ENCODE assay signal across 16 mouse cellular contexts in the genomic region with DNA sequence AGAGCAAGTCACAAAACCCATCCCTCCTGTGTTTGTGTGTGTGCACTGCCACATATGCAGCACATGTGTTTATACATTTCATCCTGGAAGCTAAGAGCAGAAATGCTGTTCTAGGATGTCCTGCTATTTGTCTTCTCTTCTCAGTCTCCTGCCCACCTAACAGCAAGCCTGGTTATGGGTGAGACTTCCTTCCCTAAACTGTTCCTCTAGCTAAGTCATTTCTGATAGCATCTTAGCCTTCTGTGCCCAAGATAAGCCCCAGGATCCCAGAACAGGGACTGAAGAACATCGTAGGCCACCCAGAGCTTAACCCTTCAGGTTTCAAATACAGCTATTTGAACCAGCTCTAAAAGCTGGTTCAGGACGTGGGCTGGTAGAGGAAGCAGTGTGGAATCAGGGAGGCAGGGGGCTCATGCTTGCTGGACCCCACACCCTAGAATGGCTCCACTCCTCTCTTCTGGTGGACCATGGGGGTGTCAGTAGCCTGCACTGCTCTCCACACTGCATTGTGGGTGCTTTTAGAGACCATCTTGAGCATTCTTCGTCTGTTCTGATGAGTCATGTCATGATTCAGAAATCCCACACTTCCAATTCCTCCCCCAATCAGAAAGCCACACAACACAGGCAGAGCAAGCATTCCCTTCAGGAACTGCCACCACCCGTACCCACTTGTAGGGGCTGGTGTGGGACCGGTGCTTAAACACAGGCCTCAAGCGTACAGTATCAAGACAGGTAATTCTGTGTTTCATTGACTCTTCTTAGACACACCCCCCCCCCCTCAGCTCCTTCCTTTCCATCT. TPM values are rescaled to one million over a fixed set of nuclear protein-coding genes. Genes with fewer than 3 reads are reported as not detected.
DNase-seq lines count a peak whose midpoint lies in the region; ATAC-seq and TF ChIP-seq lines count a peak whose summit lies in the region.
"Had no signal": no experiment of that assay in that cellular context is flagged by ENCODE, and none has a peak within 500 bp of the region (broad histone marks: within the 10 kb centered on the region; RNA-seq: fewer than 3 reads in every experiment).

No protein-coding gene starts in this region.

- H3K27me3 ChIP-seq in kidney, embryonic 15.5 days = no peaks in the 10 kb centered on the region
- no peaks in the 10 kb centered on the region for H3K27me3 ChIP-seq in forebrain, embryonic 11.5 days (ENCODE audit: control insufficient read depth, insufficient read depth, low read length)
- H3K27me3 ChIP-seq: hindbrain, embryonic 15.5 days; limb, embryonic 12.5 days; neural tube, embryonic 13.5 days had no signal

- H3K27ac ChIP-seq in kidney, embryonic 15.5 days = peak overlapping the region; percentile 27; the same call in 1 of the 2 replicates
- H3K27ac ChIP-seq in cortical plate, adult 2 months (ENCODE audit: insufficient read depth, low read length) = peak overlapping the region; percentile 89
- no peak overlapping the region for H3K27ac ChIP-seq in forebrain, embryonic 11.5 days (ENCODE audit: low read depth, low read length)
- H3K27ac ChIP-seq: limb, embryonic 12.5 days; macrophage; neural tube, embryonic 13.5 days had no signal

- H3K4me1 ChIP-seq in kidney, embryonic 15.5 days = peaks cover 39% of the 10 kb centered on the region
- peaks cover 7% of the 10 kb centered on the region for H3K4me1 ChIP-seq in cortical plate, adult 2 months (ENCODE audit: control insufficient read depth, insufficient read depth, low read length)
- peaks cover 7% of the 10 kb centered on the region; the same call in 1 of the 2 replicates for H3K4me1 ChIP-seq in forebrain, embryonic 11.5 days (replicated peaks; ENCODE audit: control insufficient read depth, insufficient read depth, low read length)

- 82% methylated on average over 6 of the region's 6 CpGs for WGBS in kidney, embryonic 15.5 days
- 87% methylated on average over 6 of the region's 6 CpGs for WGBS in forebrain, embryonic 11.5 days

- ATAC-seq in kidney, embryonic 15.5 days (replicated peaks; ENCODE audit: low FRiP score) = no peak
- no peak for ATAC-seq in forebrain, embryonic 11.5 days (replicated peaks; ENCODE audit: low FRiP score)
- ATAC-seq: liver, postnatal 0 days; midbrain, embryonic 16.5 days had no signal

- no peak for TF ChIP-seq CTCF in cortical plate, adult 2 months (IDR thresholded peaks at IDR 0.05; ENCODE audit: extremely low read depth, insufficient read depth, low read length)

- H3K9ac ChIP-seq in kidney, embryonic 15.5 days = no peak overlapping the region
- H3K9ac ChIP-seq in forebrain, embryonic 11.5 days (ENCODE audit: low read length) = no peak overlapping the region; the same call in 1 of the 2 replicates
- H3K9ac ChIP-seq: hindbrain, embryonic 15.5 days; limb, embryonic 12.5 days; liver, postnatal 0 days; neural tube, embryonic 13.5 days had no signal

- peaks cover 29% of the 10 kb centered on the region for H3K36me3 ChIP-seq in kidney, embryonic 15.5 days
- H3K36me3 ChIP-seq in forebrain, embryonic 11.5 days (ENCODE audit: control insufficient read depth, insufficient read depth, low read length) = no peaks in the 10 kb centered on the region

- no peak overlapping the region for H3K4me3 ChIP-seq in kidney, embryonic 15.5 days (replicated peaks)
- no peak overlapping the region for H3K4me3 ChIP-seq in cortical plate, adult 2 months (ENCODE audit: insufficient read depth, low read length)
- no peak overlapping the region for H3K4me3 ChIP-seq in forebrain, embryonic 11.5 days (ENCODE audit: low read depth, low read length)
- H3K4me3 ChIP-seq: hindbrain, embryonic 15.5 days; limb, embryonic 12.5 days; neural tube, embryonic 13.5 days had no signal

- no peak overlapping the region for H3K4me2 ChIP-seq in kidney, embryonic 15.5 days
- H3K4me2 ChIP-seq in forebrain, embryonic 11.5 days (ENCODE audit: low read depth, low read length, severe bottlenecking) = no peak overlapping the region
- H3K4me2 ChIP-seq: hindbrain, embryonic 15.5 days; limb, embryonic 12.5 days; neural tube, embryonic 13.5 days had no signal

- TF ChIP-seq POLR2A in cortical plate, adult 2 months (IDR thresholded peaks at IDR 0.05; ENCODE audit: extremely low read depth, insufficient read depth, low read length) = no peak

- DNase-seq in kidney, postnatal 10 days = no peak
- peak; percentile 56 to 63 for DNase-seq in right cerebral cortex, adult 2 months (ENCODE audit: low spot score in 2 of 2)
- no peak for DNase-seq in right cerebral cortex, postnatal 36 days (ENCODE audit: low spot score in 2 of 2)
- no peak for DNase-seq in forebrain, embryonic 11.5 days (ENCODE audit: low spot score)
- no peak for DNase-seq in kidney, postnatal 36 days
- DNase-seq: cerebellum, adult 2 months; heart, postnatal 14 days; liver, postnatal 0 days; right cerebral cortex, postnatal 14 days had no signal

- H3K9me3 ChIP-seq in kidney, embryonic 15.5 days (replicated peaks) = no peaks in the 10 kb centered on the region
- H3K9me3 ChIP-seq in forebrain, embryonic 11.5 days (ENCODE audit: control insufficient read depth, low read length) = no peaks in the 10 kb centered on the region
- H3K9me3 ChIP-seq: hindbrain, embryonic 15.5 days; limb, embryonic 12.5 days; neural tube, embryonic 13.5 days had no signal

RNA-seq across cellular contexts. Expression of gene Sfxn3, which starts 7.8 kb away (rescaled TPM):
- 20.2 and 24.4 TPM in 2 replicates for polyA plus RNA-seq in kidney, embryonic 15.5 days (2015; fragmentation: Nextera tagmentation; extraction: Ambion mirVana)
- 113 and 119 TPM in 2 replicates for polyA plus RNA-seq in cortical plate, adult 2 months (2012; rRNA removed)
- polyA plus RNA-seq in forebrain, embryonic 11.5 days (2014; fragmentation: Nextera tagmentation; extraction: Ambion mirVana) = 15.4 and 18.7 TPM in 2 replicates

RNA-seq across cellular contexts. Expression of gene Pdzd7, which starts 9.6 kb away (rescaled TPM):
- 0.78 and 1.1 TPM in 2 replicates for polyA plus RNA-seq in kidney, embryonic 15.5 days (2015; fragmentation: Nextera tagmentation; extraction: Ambion mirVana)
- polyA plus RNA-seq in cortical plate, adult 2 months (2012; rRNA removed) = 7.5 and 8.8 TPM in 2 replicates
- polyA plus RNA-seq in forebrain, embryonic 11.5 days (2014; fragmentation: Nextera tagmentation; extraction: Ambion mirVana) = 0.61 and 0.63 TPM in 2 replicates
- polyA plus RNA-seq: liver, postnatal 0 days; macrophage had no signal

RNA-seq across cellular contexts. Expression of gene Kazald1, which starts 19.9 kb away (rescaled TPM):
- polyA plus RNA-seq in kidney, embryonic 15.5 days (2015; fragmentation: Nextera tagmentation; extraction: Ambion mirVana) = 13.3 and 20.2 TPM in 2 replicates
- polyA plus RNA-seq in cortical plate, adult 2 months (2012; rRNA removed) = 6.8 and 9.1 TPM in 2 replicates
- 0.20 and 0.31 TPM in 2 replicates for polyA plus RNA-seq in forebrain, embryonic 11.5 days (2014; fragmentation: Nextera tagmentation; extraction: Ambion mirVana)

RNA-seq across cellular contexts. Expression of gene Lzts2, which starts 40.9 kb away (rescaled TPM):
- polyA plus RNA-seq in kidney, embryonic 15.5 days (2015; fragmentation: Nextera tagmentation; extraction: Ambion mirVana) = 66.6 and 72.8 TPM in 2 replicates
- polyA plus RNA-seq in cortical plate, adult 2 months (2012; rRNA removed) = 39.3 and 40.1 TPM in 2 replicates
- 52.7 and 56.9 TPM in 2 replicates for polyA plus RNA-seq in forebrain, embryonic 11.5 days (2014; fragmentation: Nextera tagmentation; extraction: Ambion mirVana)

RNA-seq across cellular contexts. Expression of gene Mrpl43, which starts 48.8 kb away (rescaled TPM):
- 71.9 and 73.5 TPM in 2 replicates for polyA plus RNA-seq in kidney, embryonic 15.5 days (2015; fragmentation: Nextera tagmentation; extraction: Ambion mirVana)
- 68.3 and 70.8 TPM in 2 replicates for polyA plus RNA-seq in cortical plate, adult 2 months (2012; rRNA removed)
- 71.4 and 78.1 TPM in 2 replicates for polyA plus RNA-seq in forebrain, embryonic 11.5 days (2014; fragmentation: Nextera tagmentation; extraction: Ambion mirVana)

Comparison
In these comparisons a context has a peak if more than half of its experiments do, and no peak if none do; other contexts are left out.
1. DNase-seq: peak in right cerebral cortex, adult 2 months (2 of 2); none in kidney, postnatal 10 days (single experiment), right cerebral cortex, postnatal 36 days (0 of 2), forebrain, embryonic 11.5 days (single experiment) and kidney, postnatal 36 days (0 of 2).